Mouse (Mus musculus) spleen, adult 2 months (tissue): ENCODE measurements at regions not wholly inside any gene's neighbourhood (a gene's known extent, or its start where the extent isn't known, plus 50 kb on each side); places are given as distances from the start of the nearest gene placed in this dataset.

Source experiments
- CTCF ChIP-seq: fragments of 200-500 bp; IDR thresholded peaks from 2 replicates; pipeline ENCODE4 v1.5.1; 2011; ENCODE audit warnings: mild to moderate bottlenecking, inconsistent platforms; ENCODE audit not compliant: insufficient read depth, insufficient read length, insufficient replicate concordance; ENCODE audit errors: extremely low read depth
- POLR2A ChIP-seq: fragments of 200-500 bp; IDR thresholded peaks from 2 replicates; pipeline ENCODE4 v1.6.1; 2011; ENCODE audit warnings: low read depth, low read length, inconsistent platforms

GRCm38 (mm10) chr4:106244826-106245510 lies 71.0 kb upstream of the Usp24 start:
- TF ChIP-seq CTCF, result no peak
- TF ChIP-seq POLR2A, result no peak
